Mouse (Mus musculus) forebrain, embryonic 16.5 days (tissue): ENCODE measurements around the gene Ints7. TPM values are rescaled to one million over a fixed set of nuclear protein-coding genes. Genes with fewer than 3 reads are reported as not detected.

Experiments used
- ATAC-seq: fragments of 200-750 bp; cut with Nextera tagmentation; 2 replicates; pipeline ENCODE4 v1.8.0; 2017; ENCODE audit warnings: mild to moderate bottlenecking, moderate library complexity
- H3K27ac ChIP-seq: fragments of 300-500 bp; sonication (generic); 2 replicates; pipeline ENCODE4 v1.5.1; 2014; ENCODE audit warnings: low read length, control low read depth
- H3K27me3 ChIP-seq: fragments of 300-500 bp; sonication (generic); replicated peaks from 2 replicates; pipeline ENCODE4 v1.6.1; 2014; ENCODE audit warnings: low read length; ENCODE audit not compliant: control insufficient read depth, insufficient read depth
- H3K36me3 ChIP-seq: fragments of 300-500 bp; sonication (generic); 2 replicates; pipeline ENCODE4 v1.6.1; 2014; ENCODE audit not compliant: control insufficient read depth, insufficient read depth
- H3K4me1 ChIP-seq: fragments of 300-500 bp; sonication (generic); replicated peaks from 2 replicates; pipeline ENCODE4 v1.6.1; 2014; ENCODE audit warnings: low read length; ENCODE audit not compliant: control insufficient read depth, insufficient read depth
- H3K4me2 ChIP-seq: fragments of 300-500 bp; sonication (generic); 2 replicates; pipeline ENCODE4 v1.6.1; 2014; ENCODE audit warnings: mild to moderate bottlenecking, low read length, control low read depth
- H3K4me3 ChIP-seq: fragments of 300-500 bp; sonication (generic); replicated peaks from 2 replicates; pipeline ENCODE4 v1.5.1; 2014; ENCODE audit warnings: mild to moderate bottlenecking, low read length, control low read depth
- H3K9ac ChIP-seq: fragments of 300-500 bp; sonication (generic); replicated peaks from 2 replicates; pipeline ENCODE4 v1.6.1; 2014; ENCODE audit warnings: low read depth, low read length, control low read depth
- H3K9me3 ChIP-seq: fragments of 300-500 bp; sonication (generic); 2 replicates; pipeline ENCODE4 v1.6.1; 2016; ENCODE audit warnings: low read length; ENCODE audit not compliant: control insufficient read depth
- WGBS: fragments of 180-500 bp; shearing (Covaris S2); extraction: QIAGEN DNeasy Blood & Tissue Kit; methylation state at CpG from one replicate; pipeline ENCODE4 v1.1.7; 2014; 5-methylcytosine and 5-hydroxymethylcytosine counted together
- polyA plus RNA-seq: library from polyadenylated mRNA; unstranded; fragments of >200 nt; fragmentation: Nextera tagmentation; extraction: Ambion mirVana; gene quantifications from 2 replicates; pipeline ENCODE4 v1.2.1, GENCODE M21; 2015

Ints7 gene
- polyA plus RNA-seq, 1 experiment from 2014 or later: 49.0 TPM

DNA sequence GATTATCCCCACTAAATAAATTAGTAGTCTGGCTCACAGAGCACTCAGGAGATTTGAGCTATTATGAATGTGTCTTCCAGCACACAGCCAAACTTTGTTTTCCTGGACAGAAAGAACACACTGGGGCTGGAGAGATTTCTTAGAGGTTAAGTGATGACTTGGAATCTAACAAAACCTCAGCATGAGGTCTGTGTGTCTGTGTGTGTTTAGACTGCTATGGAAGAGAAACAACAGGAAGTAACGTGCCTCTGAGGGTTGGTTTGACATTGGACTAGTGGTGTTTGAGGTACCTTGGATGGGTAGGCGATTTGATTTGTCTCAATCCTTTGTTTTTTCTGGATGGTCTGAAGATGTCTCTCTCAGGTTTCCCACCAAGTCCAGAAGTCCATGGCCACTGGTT is 58.7 kb downstream of the Ints7 start:
- Histone ChIP-seq H3K4me2 (no peak overlapping the region), H3K36me3 (no peaks in the 10 kb centered on the region), H3K9ac (no peak overlapping the region), H3K4me3 (no peak overlapping the region), H3K4me1 (no peaks in the 10 kb centered on the region), H3K27me3 (no peaks in the 10 kb centered on the region), H3K27ac (no peak overlapping the region), H3K9me3 (no peaks in the 10 kb centered on the region)
- no peak for ATAC-seq
- 59% methylated on average over 2 of the region's 2 CpGs for WGBS

DNA sequence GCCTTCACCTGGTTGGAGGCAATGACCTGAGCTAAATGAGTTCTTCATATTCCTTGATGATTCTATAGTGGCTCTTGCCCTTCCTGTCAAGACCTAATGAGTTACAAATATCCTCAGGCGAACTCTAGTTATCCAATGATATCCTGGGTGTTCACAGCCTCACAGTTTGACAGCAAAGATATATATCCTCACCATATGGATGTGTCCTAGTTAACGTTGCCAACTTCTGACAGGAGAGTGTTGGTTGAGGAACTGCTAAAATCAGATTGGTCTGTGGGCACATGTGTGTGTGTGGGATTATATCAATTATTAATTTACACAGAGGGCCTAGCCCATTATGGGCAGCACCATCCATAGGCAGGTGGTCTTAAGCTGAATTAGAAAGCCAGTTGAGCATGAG is 63.0 kb downstream of the Ints7 start:
- Histone ChIP-seq H3K9me3 (no peaks in the 10 kb centered on the region), H3K4me1 (no peaks in the 10 kb centered on the region), H3K27me3 (no peaks in the 10 kb centered on the region), H3K4me2 (no peak overlapping the region), H3K9ac (no peak overlapping the region), H3K36me3 (no peaks in the 10 kb centered on the region), H3K4me3 (no peak overlapping the region), H3K27ac (no peak overlapping the region)
- no peak for ATAC-seq
- 73% methylated on average over 2 of the region's 2 CpGs for WGBS

DNA sequence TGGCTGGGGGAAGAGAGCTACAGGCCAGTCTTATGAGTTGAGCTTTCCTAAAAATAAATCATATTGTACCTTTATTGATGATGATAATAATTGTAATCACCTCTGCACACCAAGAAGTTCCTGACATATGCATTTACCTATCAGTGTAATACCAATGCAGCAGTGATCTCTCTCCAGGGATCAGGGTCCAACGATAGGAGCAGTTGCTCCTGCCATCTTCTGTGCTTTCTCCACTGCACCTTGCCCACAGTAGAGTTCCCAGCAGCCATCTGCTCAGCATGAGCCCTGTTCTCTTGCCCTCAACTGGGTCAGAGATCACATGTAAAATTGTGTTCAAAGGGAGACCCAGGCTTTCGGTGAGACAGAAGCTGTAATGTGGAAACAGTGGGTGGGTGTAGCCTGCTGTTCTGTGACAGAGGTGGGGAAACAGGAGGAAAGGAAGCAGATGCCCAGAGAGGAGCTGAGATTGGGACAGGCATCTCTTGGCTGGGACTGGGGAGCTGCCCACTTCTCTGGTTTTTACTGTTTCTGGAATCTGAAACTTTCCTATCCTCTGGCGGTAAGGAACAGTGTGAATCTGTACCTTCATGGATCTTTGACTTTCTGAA is 63.9 kb downstream of the Ints7 start:
- Histone ChIP-seq H3K27ac (no peak overlapping the region), H3K4me1 (no peaks in the 10 kb centered on the region), H3K9ac (no peak overlapping the region), H3K36me3 (no peaks in the 10 kb centered on the region), H3K4me2 (no peak overlapping the region), H3K27me3 (no peaks in the 10 kb centered on the region), H3K4me3 (no peak overlapping the region), H3K9me3 (no peaks in the 10 kb centered on the region)
- 82% methylated on average over 3 of the region's 3 CpGs for WGBS
- ATAC-seq: no peak

DNA sequence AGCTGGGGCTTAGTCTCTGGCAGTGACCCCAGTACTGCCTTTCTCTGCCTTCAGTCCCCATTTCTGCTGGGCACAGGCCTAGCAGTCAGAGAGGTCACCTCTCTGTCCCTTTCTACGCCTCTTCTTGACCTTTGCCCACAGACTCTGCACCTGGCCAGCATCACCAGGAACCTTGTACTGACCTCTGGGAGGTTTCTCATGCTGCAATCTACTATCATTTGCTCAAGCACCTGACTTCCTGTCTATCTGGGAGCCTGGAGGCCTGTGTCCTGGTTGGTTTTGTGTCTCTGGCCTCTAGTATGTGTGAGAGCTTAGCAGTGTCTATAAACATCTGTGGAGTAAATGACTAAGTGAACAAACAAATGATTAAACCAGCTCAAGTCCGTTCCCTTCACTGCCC is 64.7 kb downstream of the Ints7 start:
- 79% methylated on average over 2 of the region's 2 CpGs for WGBS
- no peaks in the 10 kb centered on the region for H3K4me1 ChIP-seq
- no peaks in the 10 kb centered on the region for H3K27me3 ChIP-seq
- H3K9me3 ChIP-seq: no peaks in the 10 kb centered on the region
- no peak overlapping the region for H3K4me3 ChIP-seq
- H3K9ac ChIP-seq: no peak overlapping the region
- H3K36me3 ChIP-seq: no peaks in the 10 kb centered on the region
- no peak overlapping the region for H3K4me2 ChIP-seq
- H3K27ac ChIP-seq: no peak overlapping the region
- no peak for ATAC-seq

DNA sequence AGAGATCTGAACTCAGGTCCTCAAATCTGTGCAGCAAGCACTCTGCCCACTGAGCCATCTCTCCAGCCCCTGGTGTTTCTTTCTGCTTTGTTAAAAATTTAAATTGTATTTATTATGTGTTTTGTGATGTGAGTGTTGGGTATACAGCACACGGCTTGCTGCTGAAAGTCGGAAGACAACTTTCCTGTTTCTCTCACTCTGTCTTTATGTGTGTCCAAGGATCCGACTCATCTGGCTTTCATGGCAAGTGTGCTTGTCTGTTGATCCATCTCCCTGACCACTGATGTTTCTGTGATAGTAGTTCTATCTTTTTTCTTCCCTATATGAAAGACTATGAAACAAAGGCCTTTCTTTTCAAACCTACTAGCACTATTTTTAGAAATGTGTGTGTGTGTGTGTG is 65.4 kb downstream of the Ints7 start:
- no peak for ATAC-seq
- Histone ChIP-seq H3K4me3 (no peak overlapping the region), H3K4me2 (no peak overlapping the region), H3K9ac (no peak overlapping the region), H3K9me3 (no peaks in the 10 kb centered on the region), H3K36me3 (no peaks in the 10 kb centered on the region), H3K4me1 (no peaks in the 10 kb centered on the region), H3K27ac (no peak overlapping the region), H3K27me3 (no peaks in the 10 kb centered on the region)
- WGBS: 69% methylated on average over 3 of the region's 3 CpGs

DNA sequence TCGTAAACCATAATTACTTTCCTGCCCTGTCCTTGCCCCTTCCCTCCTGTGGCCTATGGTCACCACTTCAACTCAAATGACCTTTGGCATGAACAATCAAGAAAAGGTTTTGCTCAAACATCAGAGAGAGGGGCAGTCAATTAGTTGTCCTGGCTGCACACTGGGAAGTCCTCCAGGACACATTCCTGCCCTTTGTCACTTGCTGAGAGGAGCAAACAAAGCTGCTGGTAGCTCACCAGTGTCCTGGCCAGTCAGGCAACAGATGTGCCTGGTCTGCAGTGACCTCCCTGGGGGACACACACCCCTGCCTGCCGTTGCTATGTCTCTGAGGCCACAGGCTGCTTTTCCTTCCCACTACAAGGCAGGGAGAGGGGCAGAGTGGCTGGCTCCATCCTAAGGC is 66.0 kb downstream of the Ints7 start:
- Histone ChIP-seq H3K27me3 (no peaks in the 10 kb centered on the region), H3K4me3 (no peak overlapping the region), H3K36me3 (no peaks in the 10 kb centered on the region), H3K27ac (no peak overlapping the region), H3K4me1 (no peaks in the 10 kb centered on the region), H3K9ac (no peak overlapping the region), H3K9me3 (no peaks in the 10 kb centered on the region), H3K4me2 (no peak overlapping the region)
- ATAC-seq: no peak
- WGBS: 24% methylated on average over 2 of the region's 2 CpGs

DNA sequence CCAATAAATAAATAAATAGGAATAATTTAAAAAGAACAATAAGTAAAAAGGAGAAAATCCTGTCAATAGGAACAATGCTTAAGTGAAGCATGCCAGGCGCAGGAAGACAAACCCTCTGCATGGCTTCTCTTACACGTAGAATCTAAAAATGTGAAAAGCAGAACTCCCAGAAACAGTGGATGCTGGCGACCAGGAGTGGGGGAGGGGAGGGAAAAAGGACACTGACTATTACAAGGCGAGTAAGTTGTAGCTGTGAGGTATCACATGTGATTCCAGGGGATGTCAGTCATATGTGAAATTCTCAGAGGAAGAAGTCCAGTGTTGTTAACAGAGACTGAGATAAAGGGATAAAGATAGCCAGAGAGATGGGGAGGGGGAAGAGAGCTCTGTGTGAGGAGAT is 67.5 kb downstream of the Ints7 start:
- H3K9ac ChIP-seq: no peak overlapping the region
- no peaks in the 10 kb centered on the region for H3K9me3 ChIP-seq
- WGBS: 51% methylated on average over 4 of the region's 4 CpGs
- no peak overlapping the region for H3K4me2 ChIP-seq
- H3K36me3 ChIP-seq: no peaks in the 10 kb centered on the region
- no peak for ATAC-seq
- H3K27me3 ChIP-seq: no peaks in the 10 kb centered on the region
- no peak overlapping the region for H3K27ac ChIP-seq
- no peak overlapping the region for H3K4me3 ChIP-seq
- no peaks in the 10 kb centered on the region for H3K4me1 ChIP-seq

DNA sequence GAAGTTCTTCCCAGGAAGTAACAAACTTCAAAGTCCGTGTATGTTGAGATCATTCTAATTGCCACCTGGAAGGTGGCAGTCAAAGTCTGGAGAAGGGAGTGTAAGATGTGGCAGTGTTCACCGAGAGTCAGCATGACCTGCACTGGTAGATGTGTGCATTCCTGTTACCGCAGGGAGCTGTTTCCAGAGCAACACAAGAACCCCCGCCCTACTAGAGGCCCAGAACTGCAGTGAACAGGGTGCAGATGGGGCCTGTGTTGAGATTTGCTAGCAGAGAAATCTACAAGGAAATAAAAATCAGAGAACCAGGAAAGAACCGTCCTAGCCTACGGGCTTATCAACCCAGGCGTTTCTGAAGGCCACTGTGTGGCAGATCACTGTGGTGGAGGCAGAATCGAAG is 70.5 kb downstream of the Ints7 start:
- 62% methylated on average over 8 of the region's 8 CpGs for WGBS
- Histone ChIP-seq H3K27ac (no peak overlapping the region), H3K9ac (no peak overlapping the region), H3K4me2 (no peak overlapping the region), H3K9me3 (no peaks in the 10 kb centered on the region), H3K36me3 (no peaks in the 10 kb centered on the region), H3K4me1 (no peaks in the 10 kb centered on the region), H3K27me3 (no peaks in the 10 kb centered on the region), H3K4me3 (no peak overlapping the region)
- ATAC-seq: no peak

DNA sequence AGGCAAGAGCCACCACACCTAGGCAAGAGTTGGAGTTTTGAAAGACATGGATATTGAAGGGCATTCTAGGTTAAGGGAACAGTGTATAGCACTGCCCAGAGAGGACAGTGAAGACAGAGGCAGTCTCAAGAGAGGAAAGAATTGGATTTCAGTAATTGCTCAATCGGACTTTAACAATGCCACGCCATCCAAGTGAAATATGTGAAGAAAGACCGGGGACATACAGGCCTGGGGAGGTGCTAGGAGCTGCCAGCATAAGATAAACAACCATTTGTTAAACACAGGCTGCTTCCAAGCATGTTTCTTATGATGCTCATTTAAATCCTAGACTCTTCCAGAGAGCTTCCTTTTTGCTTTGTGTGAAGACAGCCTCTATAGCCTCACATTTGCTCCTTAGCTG is 72.2 kb downstream of the Ints7 start:
- H3K27me3 ChIP-seq: no peaks in the 10 kb centered on the region
- H3K9ac ChIP-seq: no peak overlapping the region
- H3K4me3 ChIP-seq: no peak overlapping the region
- H3K4me2 ChIP-seq: no peak overlapping the region
- WGBS: 89% methylated on average over 3 of the region's 3 CpGs
- H3K9me3 ChIP-seq: no peaks in the 10 kb centered on the region
- ATAC-seq: no peak
- H3K27ac ChIP-seq: no peak overlapping the region
- no peaks in the 10 kb centered on the region for H3K36me3 ChIP-seq
- H3K4me1 ChIP-seq: no peaks in the 10 kb centered on the region

DNA sequence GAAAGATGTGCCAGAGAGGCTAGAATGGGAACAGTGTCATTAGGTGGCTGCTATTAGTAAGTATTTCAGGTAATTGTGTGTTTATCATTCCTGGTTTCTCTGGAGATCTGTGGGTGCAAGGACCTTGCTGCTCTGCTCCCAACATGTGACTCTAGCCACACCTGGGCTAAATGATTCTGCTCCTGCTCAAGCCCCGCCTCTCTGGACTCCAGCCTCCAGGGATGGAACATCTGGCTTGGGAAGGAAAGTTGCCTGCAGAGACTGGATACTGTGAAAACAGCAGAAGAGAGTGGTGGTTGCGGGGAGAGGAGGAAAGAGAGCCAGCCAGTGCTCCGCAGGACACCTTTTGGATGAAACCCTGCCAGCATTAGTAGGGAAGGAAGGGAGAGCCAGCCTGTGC is 84.0 kb downstream of the Ints7 start:
- WGBS: 88% methylated on average over 3 of the region's 3 CpGs
- Histone ChIP-seq H3K9ac (no peak overlapping the region), H3K9me3 (no peaks in the 10 kb centered on the region)

More for the DNA sequence above, 84.0 kb downstream of the Ints7 start:
- no peak for ATAC-seq
- H3K4me3 ChIP-seq: no peak overlapping the region
- no peaks in the 10 kb centered on the region; the same call in 1 of the 2 replicates for H3K4me1 ChIP-seq
- H3K27me3 ChIP-seq: no peaks in the 10 kb centered on the region
- H3K4me2 ChIP-seq: no peak overlapping the region
- no peaks in the 10 kb centered on the region for H3K36me3 ChIP-seq
- H3K27ac ChIP-seq: no peak overlapping the region
